Mouse (Mus musculus) testis, adult 2 months (tissue): ENCODE data around the gene Pld6.

ENCODE experiments used
- CTCF ChIP-seq: fragments of 200-500 bp; IDR thresholded peaks from 2 replicates; pipeline ENCODE4 v1.5.1; 2012; ENCODE audit warnings: low read depth, mild to moderate bottlenecking, inconsistent platforms, low read length, moderate library complexity; ENCODE audit not compliant: control insufficient read depth, insufficient read depth, insufficient replicate concordance
- POLR2A ChIP-seq: fragments of 200-500 bp; IDR thresholded peaks from 2 replicates; pipeline ENCODE4 v1.6.1; 2012; ENCODE audit warnings: low read depth, mild to moderate bottlenecking, inconsistent platforms, low read length, moderate library complexity; ENCODE audit not compliant: control insufficient read depth

- TF ChIP-seq CTCF, result no peak
- no peak for TF ChIP-seq POLR2A
Measured at GRCm38 (mm10) chr11:59805256-59805655, 17.8 kb upstream of the Pld6 start.
